ENCODE assay signal across 9 mouse cellular contexts in the genomic region with DNA sequence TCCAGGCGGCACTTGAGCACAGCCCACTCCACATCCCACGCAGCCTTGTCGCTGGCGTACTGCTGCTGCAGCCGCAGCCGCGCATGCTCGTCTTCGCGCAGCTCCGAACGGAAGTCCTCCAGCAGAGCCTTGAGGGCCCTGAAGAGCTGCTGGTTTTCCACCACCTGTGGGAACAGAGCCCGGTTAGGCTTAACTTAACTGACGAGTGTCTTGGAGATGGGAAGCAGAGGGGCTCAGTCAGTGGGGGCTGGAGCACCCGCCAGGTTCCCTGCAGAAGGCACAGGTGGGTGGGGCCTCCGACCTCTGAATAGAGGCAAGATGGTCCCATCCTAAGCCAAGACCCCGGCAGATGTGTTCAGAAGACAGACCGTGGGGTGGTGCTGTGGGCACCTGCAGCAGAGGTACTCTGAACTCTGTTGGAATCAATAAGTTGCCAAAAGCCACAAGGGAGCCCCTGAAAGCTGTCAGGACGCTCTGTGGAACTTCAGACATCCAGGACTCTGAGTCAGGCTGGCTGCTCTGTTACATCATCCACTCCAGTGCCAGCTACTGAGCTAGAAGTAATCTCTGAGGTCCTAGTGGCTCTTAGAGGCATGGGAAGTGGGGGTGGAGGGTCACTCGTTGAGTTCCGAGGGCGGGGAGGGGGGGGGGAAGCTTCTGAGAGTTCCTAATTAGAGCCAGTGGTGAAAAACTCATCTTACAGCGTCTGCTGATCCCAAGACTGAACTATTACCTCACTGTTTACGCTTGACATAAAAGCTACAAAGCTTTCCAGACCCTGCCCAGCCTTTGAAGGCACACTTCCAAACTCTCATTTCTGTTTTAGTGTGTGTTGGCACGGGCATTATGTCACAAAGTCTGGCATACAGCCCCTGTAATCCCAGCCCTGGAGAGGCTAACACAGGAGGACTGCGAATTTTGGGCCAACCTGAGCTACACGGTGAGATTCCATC.
DNase-seq lines count a peak whose midpoint lies in the region; ATAC-seq and TF ChIP-seq lines count a peak whose summit lies in the region.
"Had no signal": no experiment of that assay in that cellular context is flagged by ENCODE, and none has a peak within 500 bp of the region (broad histone marks: within the 10 kb centered on the region; RNA-seq: fewer than 3 reads in every experiment).

No protein-coding gene starts in this region.

- peaks cover 2% of the 10 kb centered on the region for H3K27me3 ChIP-seq in megakaryocyte, embryonic 14.5 days (replicated peaks)
- H3K27me3 ChIP-seq in forebrain, postnatal 0 days (ENCODE audit: insufficient read depth, low read length): no peaks in the 10 kb centered on the region

- TF ChIP-seq CTCF in forebrain, postnatal 0 days (IDR thresholded peaks at IDR 0.05; ENCODE audit: low read depth): no peak

- H3K4me1 ChIP-seq in megakaryocyte, embryonic 14.5 days: no peaks in the 10 kb centered on the region
- H3K4me1 ChIP-seq in forebrain, postnatal 0 days (ENCODE audit: insufficient read depth): no peaks in the 10 kb centered on the region

- peak overlapping the region; percentile 59 for H3K4me3 ChIP-seq in megakaryocyte, embryonic 14.5 days (replicated peaks)
- H3K4me3 ChIP-seq in forebrain, postnatal 0 days (ENCODE audit: low read depth, low read length): no peak overlapping the region

- peaks cover 33% of the 10 kb centered on the region for H3K9me3 ChIP-seq in megakaryocyte, embryonic 14.5 days
- H3K9me3 ChIP-seq in forebrain, postnatal 0 days (ENCODE audit: low read length): no peaks in the 10 kb centered on the region

- peak; percentile 50 for DNase-seq in cerebellum, adult 11 months
- DNase-seq in forebrain, postnatal 0 days: peak; percentile 27
- peak; percentile 63 for DNase-seq in retina, embryonic 14.5 days (ENCODE audit: low spot score)
- DNase-seq in kidney, adult 8-10 months: no peak
- DNase-seq in urinary bladder, adult 18-20 months (ENCODE audit: low spot score in 2 of 2): no peak
- no peak for DNase-seq in natural killer cell, adult 2 months (ENCODE audit: low spot score in 2 of 2)

- H3K27ac ChIP-seq in forebrain, postnatal 0 days (ENCODE audit: low read depth, low read length): no peak overlapping the region
- H3K27ac ChIP-seq: liver, embryonic 14.5 days had no signal

- no peak overlapping the region for H3K4me2 ChIP-seq in forebrain, postnatal 0 days (ENCODE audit: low read depth)

- no peaks in the 10 kb centered on the region for H3K36me3 ChIP-seq in megakaryocyte, embryonic 14.5 days (replicated peaks; ENCODE audit: low read length)
- H3K36me3 ChIP-seq in forebrain, postnatal 0 days (ENCODE audit: insufficient read depth): peaks cover 17% of the 10 kb centered on the region

- no peak for ATAC-seq in megakaryocyte, adult 5-6 weeks (ENCODE audit: poor library complexity, severe bottlenecking)
- ATAC-seq in forebrain, postnatal 0 days: peak; percentile 69

- no peak overlapping the region for H3K9ac ChIP-seq in forebrain, postnatal 0 days
- H3K9ac ChIP-seq: liver, embryonic 14.5 days had no signal

- WGBS in forebrain, postnatal 0 days: 57% methylated on average over 27 of the region's 27 CpGs

Comparison
In these comparisons a context has a peak if more than half of its experiments do, and no peak if none do; other contexts are left out.
1. DNase-seq: peak in cerebellum, adult 11 months (single experiment), forebrain, postnatal 0 days (single experiment) and retina, embryonic 14.5 days (single experiment); none in kidney, adult 8-10 months (0 of 2), urinary bladder, adult 18-20 months (0 of 2) and natural killer cell, adult 2 months (0 of 2).